21 mouse cellular contexts compared by ENCODE assay signal in genomic region chr4:152532872-152533271, GRCm38 (mm10). TPM values are rescaled to one million over a fixed set of nuclear protein-coding genes. Genes with fewer than 3 reads are reported as not detected.
DNase-seq lines count a peak whose midpoint lies in the region; ATAC-seq lines count a peak whose summit lies in the region.
"Had no signal": no experiment of that assay in that cellular context is flagged by ENCODE, and none has a peak within 500 bp of the region (broad histone marks: within the 10 kb centered on the region; RNA-seq: fewer than 3 reads in every experiment).

No protein-coding gene starts in this region.

- WGBS in embryonic facial prominence, embryonic 14.5 days: 38% methylated on average over 9 of the region's 9 CpGs

- no peak overlapping the region for H3K4me3 ChIP-seq in embryonic facial prominence, embryonic 14.5 days (ENCODE audit: low read depth, low read length)
- H3K4me3 ChIP-seq: embryonic facial prominence, embryonic 15.5 days; heart, embryonic 10.5 days; hindbrain, embryonic 13.5 days; liver, embryonic 12.5 days; neural tube, embryonic 13.5 days had no signal

- no peaks in the 10 kb centered on the region for H3K9me3 ChIP-seq in embryonic facial prominence, embryonic 14.5 days (ENCODE audit: control insufficient read depth, low read length)
- H3K9me3 ChIP-seq: embryonic facial prominence, embryonic 15.5 days; heart, embryonic 10.5 days; hindbrain, embryonic 13.5 days; liver, embryonic 12.5 days; megakaryocyte, embryonic 14.5 days; neural tube, embryonic 13.5 days had no signal

- DNase-seq in adrenal gland, adult 8-10 months: peak; percentile 18
- DNase-seq in adrenal gland, adult 18-20 months (ENCODE audit: low spot score in 2 of 2): no peak
- DNase-seq in heart, postnatal 14 days: peak; percentile 15 to 16
- DNase-seq in heart, postnatal 4 days: no peak
- peak; percentile 12 to 15 for DNase-seq in adrenal gland, postnatal 36 days
- DNase-seq in embryonic facial prominence, embryonic 14.5 days (ENCODE audit: low spot score): peak; percentile 54
- DNase-seq in kidney, adult 9 months: no peak
- DNase-seq: cerebellum, adult 18-20 months; gastrocnemius, postnatal 36 days; kidney, adult 8-10 months; kidney, postnatal 25 days; lung, adult 2 months; right cerebral cortex, postnatal 14 days had no signal

- intact Hi-C loops in heart, postnatal 14 days (cut with DNase I): loop anchor here (5.0 to 10.0 kb wide), 2 partner anchors 949 to 1412 kb away; partner anchors contain the start of gene Ajap1

- H3K9ac ChIP-seq in embryonic facial prominence, embryonic 14.5 days (ENCODE audit: low read depth, low read length): no peak overlapping the region
- H3K9ac ChIP-seq: embryonic facial prominence, embryonic 15.5 days; hindbrain, embryonic 13.5 days; liver, embryonic 12.5 days; neural tube, embryonic 13.5 days had no signal

- H3K4me1 ChIP-seq in embryonic facial prominence, embryonic 14.5 days (ENCODE audit: control insufficient read depth, insufficient read depth, low read length): 0 out of 2 replicates have a peak, but pooled peaks cover 5% of the 10 kb centered on the region
- H3K4me1 ChIP-seq: liver, embryonic 12.5 days had no signal

- no peak overlapping the region for H3K4me2 ChIP-seq in embryonic facial prominence, embryonic 14.5 days (ENCODE audit: low read depth, low read length)
- H3K4me2 ChIP-seq: embryonic facial prominence, embryonic 15.5 days; hindbrain, embryonic 13.5 days; liver, embryonic 12.5 days; neural tube, embryonic 13.5 days had no signal

- H3K27ac ChIP-seq in embryonic facial prominence, embryonic 14.5 days (replicated peaks; ENCODE audit: low read depth, low read length): no peak overlapping the region
- H3K27ac ChIP-seq: embryonic facial prominence, embryonic 15.5 days; heart, embryonic 10.5 days; hindbrain, embryonic 13.5 days; liver, embryonic 12.5 days; neural tube, embryonic 13.5 days had no signal

- H3K36me3 ChIP-seq in embryonic facial prominence, embryonic 14.5 days (ENCODE audit: control insufficient read depth, insufficient read depth, low read length): no peaks in the 10 kb centered on the region
- H3K36me3 ChIP-seq: embryonic facial prominence, embryonic 15.5 days; G1E; heart, embryonic 10.5 days; hindbrain, embryonic 13.5 days; liver, embryonic 12.5 days; neural tube, embryonic 13.5 days had no signal

- ATAC-seq in embryonic facial prominence, embryonic 14.5 days (ENCODE audit: low read depth): no peak
- no peak for ATAC-seq in granulocyte monocyte progenitor cell, adult 5-6 weeks (replicated peaks; ENCODE audit: poor library complexity, severe bottlenecking)
- ATAC-seq: liver, embryonic 12.5 days had no signal

- H3K27me3 ChIP-seq in embryonic facial prominence, embryonic 14.5 days (replicated peaks; ENCODE audit: control insufficient read depth, insufficient read depth, low read length): no peaks in the 10 kb centered on the region
- H3K27me3 ChIP-seq: megakaryocyte, embryonic 14.5 days; neural tube, embryonic 13.5 days had no signal

RNA-seq across cellular contexts. Expression of gene Kcnab2, which starts 55.2 kb away (rescaled TPM):
- 1 to 10 TPM; 4.7 to 8.9 (median 8.0) TPM for total RNA-seq in adrenal gland, adult 8-10 months (2022)
- 1 to 10 TPM; 4.6 to 5.5 TPM for total RNA-seq in adrenal gland, adult 18-20 months (2021)
- total RNA-seq in heart, postnatal 14 days (2021): 1 to 10 TPM; 2.1 to 4.2 TPM
- total RNA-seq in heart, postnatal 4 days (2021): 1 to 10 TPM; 2.3 to 2.4 TPM
- 1 to 10 TPM; 3.9 to 4.7 TPM for total RNA-seq in adrenal gland, postnatal 36 days (2021)
- 9.2 and 12.1 TPM in 2 replicates for polyA plus RNA-seq in embryonic facial prominence, embryonic 14.5 days (2014; fragmentation: Nextera tagmentation; extraction: Ambion mirVana)
- total RNA-seq in granulocyte monocyte progenitor cell, adult 5-6 weeks (2014; fragmentation: Nextera tagmentation): 84.3 and 85.6 TPM in 2 replicates
- 67.3 and 72.3 TPM in 2 replicates for total RNA-seq in granulocyte monocyte progenitor cell, adult 5-6 weeks (2017)
- total RNA-seq: G1E had no signal

RNA-seq across cellular contexts. Expression of gene Nphp4, which starts 56.4 kb away (rescaled TPM):
- total RNA-seq in adrenal gland, adult 8-10 months (2022): 1 to 10 TPM; 2.8 to 6.3 (median 4.6) TPM
- total RNA-seq in adrenal gland, adult 18-20 months (2021): 1 to 10 TPM; 2.9 to 4.1 TPM
- total RNA-seq in heart, postnatal 14 days (2021): 1 to 10 TPM; 1.8 to 2.3 TPM
- total RNA-seq in heart, postnatal 4 days (2021): 1 to 10 TPM; 1.5 to 2.6 TPM
- total RNA-seq in adrenal gland, postnatal 36 days (2021): 1 to 10 TPM; 2.7 to 5.1 TPM
- polyA plus RNA-seq in embryonic facial prominence, embryonic 14.5 days (2014; fragmentation: Nextera tagmentation; extraction: Ambion mirVana): 3.4 and 4.5 TPM in 2 replicates
- total RNA-seq in granulocyte monocyte progenitor cell, adult 5-6 weeks (2014; fragmentation: Nextera tagmentation): 0.77 and 3.7 TPM in 2 replicates
- 0.17 and 0.31 TPM in 2 replicates for total RNA-seq in granulocyte monocyte progenitor cell, adult 5-6 weeks (2017)
- total RNA-seq: G1E had no signal
- polyA plus RNA-seq: G1E had no signal

Comparison
In these comparisons a context has a peak if more than half of its experiments do, and no peak if none do; other contexts are left out.
1. DNase-seq: peak in adrenal gland, adult 8-10 months (single experiment), heart, postnatal 14 days (2 of 2), adrenal gland, postnatal 36 days (2 of 2) and embryonic facial prominence, embryonic 14.5 days (single experiment); none in adrenal gland, adult 18-20 months (0 of 2), heart, postnatal 4 days (single experiment) and kidney, adult 9 months (single experiment).
2. RNA of gene Kcnab2, which starts 55.2 kb away (total RNA-seq): 67.3 to 85.6 TPM in granulocyte monocyte progenitor cell, adult 5-6 weeks; 4.7 to 8.9 TPM in adrenal gland, adult 8-10 months, 4.6 to 5.5 TPM in adrenal gland, adult 18-20 months, 3.9 to 4.7 TPM in adrenal gland, postnatal 36 days, 2.1 to 4.2 TPM in heart, postnatal 14 days and 2.3 to 2.4 TPM in heart, postnatal 4 days; every median in the first group is over 4 times any median in the second.